ENCODE assay signal across 12 mouse cellular contexts in genomic region chr4:150661886-150662285, GRCm38 (mm10). TPM values are rescaled to one million over a fixed set of nuclear protein-coding genes. Genes with fewer than 3 reads are reported as not detected.
A peak's percentile ranks its signal among the peaks of the same experiment; 100 is the strongest.
DNase-seq lines count a peak whose midpoint lies in the region; ATAC-seq and TF ChIP-seq lines count a peak whose summit lies in the region.
"Had no signal": no experiment of that assay in that cellular context is flagged by ENCODE, and none has a peak within 500 bp of the region (broad histone marks: within the 10 kb centered on the region; RNA-seq: fewer than 3 reads in every experiment).

No protein-coding gene starts in this region.

- no peak for TF ChIP-seq CTCF in stomach, postnatal 0 days (IDR thresholded peaks at IDR 0.05; ENCODE audit: low read depth)

- ATAC-seq in neural tube, embryonic 11.5 days (ENCODE audit: insufficient read depth, low FRiP score, low TSS enrichment), result no peak
- no peak for ATAC-seq in liver, embryonic 13.5 days (ENCODE audit: low read depth)
- no peak for ATAC-seq in stomach, postnatal 0 days (ENCODE audit: low FRiP score, low TSS enrichment)
- ATAC-seq: Patski had no signal

- no peak overlapping the region; the same call in 1 of the 2 replicates for H3K4me3 ChIP-seq in neural tube, embryonic 11.5 days (ENCODE audit: low read depth, low read length)
- no peak overlapping the region for H3K4me3 ChIP-seq in liver, embryonic 13.5 days (replicated peaks)
- H3K4me3 ChIP-seq in stomach, postnatal 0 days (ENCODE audit: low read depth, low read length), result peak overlapping the region; percentile 1; the same call in 1 of the 2 replicates

- no peaks in the 10 kb centered on the region for H3K36me3 ChIP-seq in neural tube, embryonic 11.5 days (ENCODE audit: control insufficient read depth, insufficient read depth, low read length)
- H3K36me3 ChIP-seq in liver, embryonic 13.5 days, result no peaks in the 10 kb centered on the region
- no peaks in the 10 kb centered on the region for H3K36me3 ChIP-seq in stomach, postnatal 0 days (ENCODE audit: control insufficient read depth, insufficient read depth, low read length)

- WGBS in neural tube, embryonic 11.5 days, result 6% methylated on average over 13 of the region's 13 CpGs
- 11% methylated on average over 13 of the region's 13 CpGs for WGBS in liver, embryonic 13.5 days (ENCODE audit: insufficient replicate concordance)
- WGBS in stomach, postnatal 0 days, result 15% methylated on average over 13 of the region's 13 CpGs

- no peaks in the 10 kb centered on the region for H3K9me3 ChIP-seq in neural tube, embryonic 11.5 days (ENCODE audit: control insufficient read depth, low read length)
- no peaks in the 10 kb centered on the region for H3K9me3 ChIP-seq in liver, embryonic 13.5 days (replicated peaks)
- H3K9me3 ChIP-seq in stomach, postnatal 0 days (ENCODE audit: control insufficient read depth, low read length), result no peaks in the 10 kb centered on the region

- TF ChIP-seq EP300 in stomach, postnatal 0 days (optimal IDR thresholded peaks at IDR 0.05), result no peak

- peak overlapping the region; percentile 57 for H3K9ac ChIP-seq in neural tube, embryonic 11.5 days (ENCODE audit: low read length)
- no peak overlapping the region for H3K9ac ChIP-seq in liver, embryonic 13.5 days
- peak overlapping the region; percentile 47 for H3K9ac ChIP-seq in stomach, postnatal 0 days (ENCODE audit: low read length)

- H3K4me1 ChIP-seq in neural tube, embryonic 11.5 days (ENCODE audit: control insufficient read depth, insufficient read depth, low read length), result peaks cover 22% of the 10 kb centered on the region
- peaks cover 15% of the 10 kb centered on the region for H3K4me1 ChIP-seq in liver, embryonic 13.5 days (replicated peaks)
- no peaks in the 10 kb centered on the region for H3K4me1 ChIP-seq in stomach, postnatal 0 days (replicated peaks; ENCODE audit: control insufficient read depth, insufficient read depth)

- peak overlapping the region; percentile 45 for H3K4me2 ChIP-seq in neural tube, embryonic 11.5 days (ENCODE audit: low read depth)
- peak overlapping the region; percentile 12; the same call in 1 of the 2 replicates for H3K4me2 ChIP-seq in liver, embryonic 13.5 days
- H3K4me2 ChIP-seq in stomach, postnatal 0 days (replicated peaks; ENCODE audit: low read depth), result peak overlapping the region; percentile 37

- DNase-seq in embryo, embryonic 11 days, result peak; percentile 19
- DNase-seq in embryo, embryonic 10.5 days (ENCODE audit: low spot score), result no peak
- DNase-seq in neural tube, embryonic 11.5 days (ENCODE audit: low spot score), result peak; percentile 26
- no peak for DNase-seq in neural tube, embryonic 10.5 days (ENCODE audit: extremely low spot score, low spot score)
- DNase-seq in liver, embryonic 13.5 days, result no peak
- DNase-seq in stomach, postnatal 0 days (ENCODE audit: low spot score), result no peak
- no peak for DNase-seq in layer of hippocampus, postnatal 14 days (ENCODE audit: low spot score in 2 of 2)
- no peak for DNase-seq in right cerebral cortex, postnatal 4 days
- DNase-seq: kidney, postnatal 14 days; right cerebral cortex, postnatal 25 days had no signal

- H3K27me3 ChIP-seq in neural tube, embryonic 11.5 days (ENCODE audit: control insufficient read depth, insufficient read depth, low read length), result no peaks in the 10 kb centered on the region
- H3K27me3 ChIP-seq in liver, embryonic 13.5 days, result peaks cover 22% of the 10 kb centered on the region
- no peaks in the 10 kb centered on the region for H3K27me3 ChIP-seq in stomach, postnatal 0 days (ENCODE audit: control insufficient read depth, insufficient read depth, low read length)
- H3K27me3 ChIP-seq: Patski had no signal

- peak overlapping the region; percentile 53; the same call in 1 of the 2 replicates for H3K27ac ChIP-seq in neural tube, embryonic 11.5 days (ENCODE audit: low read depth, low read length)
- no peak overlapping the region for H3K27ac ChIP-seq in liver, embryonic 13.5 days
- H3K27ac ChIP-seq in stomach, postnatal 0 days (replicated peaks), result no peak overlapping the region
- H3K27ac ChIP-seq: macrophage had no signal

RNA-seq across cellular contexts. Expression of gene Slc45a1, which starts 9.9 kb away (rescaled TPM):
- 8.8 and 8.9 TPM in 2 replicates for polyA plus RNA-seq in neural tube, embryonic 11.5 days (2014; fragmentation: Nextera tagmentation; extraction: Ambion mirVana)
- not detected in 2 replicates for polyA plus RNA-seq in liver, embryonic 13.5 days (2015; fragmentation: Nextera tagmentation; extraction: Ambion mirVana)
- 0.63 and 0.64 TPM in 2 replicates for polyA plus RNA-seq in stomach, postnatal 0 days (2015; fragmentation: Nextera tagmentation; extraction: Ambion mirVana)
- 10 to 100 TPM; 43.3 to 48.1 TPM for total RNA-seq in layer of hippocampus, postnatal 14 days (2021)
- polyA plus RNA-seq: macrophage, Patski had no signal

Comparison
In these comparisons a context has a peak if more than half of its experiments do, and no peak if none do; other contexts are left out.
1. DNase-seq: peak in embryo, embryonic 11 days (single experiment) and neural tube, embryonic 11.5 days (single experiment); none in embryo, embryonic 10.5 days (single experiment), neural tube, embryonic 10.5 days (single experiment), liver, embryonic 13.5 days (single experiment), stomach, postnatal 0 days (single experiment), layer of hippocampus, postnatal 14 days (0 of 2) and right cerebral cortex, postnatal 4 days (single experiment).
2. Peak in every context shown above with its lines, with median percentiles within 50 percentile points of each other: H3K4me2 ChIP-seq.